ENCODE assay signal across 23 mouse cellular contexts in the genomic region with DNA sequence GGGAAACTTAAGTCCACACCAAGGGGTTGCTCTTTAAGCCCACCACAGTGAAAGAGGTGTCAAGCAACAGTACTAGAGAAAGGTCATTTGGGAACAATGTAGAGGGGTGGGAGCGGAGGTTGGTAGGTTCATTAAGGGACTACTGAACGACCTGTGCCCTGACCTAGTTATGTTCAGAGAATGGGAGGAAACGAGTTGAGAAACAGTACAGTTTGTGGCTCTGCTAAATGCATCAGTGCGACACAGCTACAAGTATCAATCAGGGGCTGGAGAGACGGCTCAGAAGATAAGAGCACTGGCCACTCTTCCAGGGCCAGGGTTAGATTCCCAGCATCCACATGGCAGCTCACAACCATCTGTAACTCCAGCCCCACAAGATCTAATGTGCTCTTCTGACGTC.
DNase-seq lines count a peak whose midpoint lies in the region; ATAC-seq and TF ChIP-seq lines count a peak whose summit lies in the region.
"Had no signal": no experiment of that assay in that cellular context is flagged by ENCODE, and none has a peak within 500 bp of the region (broad histone marks: within the 10 kb centered on the region; RNA-seq: fewer than 3 reads in every experiment).

No protein-coding gene starts in this region.

- ATAC-seq in heart, embryonic 11.5 days (replicated peaks; ENCODE audit: insufficient number of reproducible peaks, low FRiP score, low TSS enrichment), result no peak
- ATAC-seq: forebrain, embryonic 14.5 days; forebrain, postnatal 0 days; intestine, postnatal 0 days had no signal

- no peak overlapping the region for H3K27ac ChIP-seq in heart, embryonic 11.5 days (ENCODE audit: low read depth, low read length)
- peak overlapping the region; percentile 24; the same call in 1 of the 2 replicates for H3K27ac ChIP-seq in embryonic facial prominence, embryonic 10.5 days (replicated peaks)
- peak overlapping the region; percentile 43; the same call in 1 of the 2 replicates for H3K27ac ChIP-seq in limb, embryonic 10.5 days
- H3K27ac ChIP-seq in thymus, adult 2 months (ENCODE audit: control insufficient read depth, insufficient read depth, low read length), result no peak overlapping the region
- H3K27ac ChIP-seq: hindbrain, embryonic 12.5 days; hindbrain, embryonic 15.5 days had no signal

- 59% methylated on average over 6 of the region's 6 CpGs for WGBS in heart, embryonic 11.5 days (ENCODE audit: insufficient replicate concordance)
- WGBS in embryonic facial prominence, embryonic 10.5 days, result 75% methylated on average over 6 of the region's 6 CpGs
- WGBS in limb, embryonic 10.5 days, result 65% methylated on average over 6 of the region's 6 CpGs
- WGBS in thymus, adult 2 months, result 87% methylated on average over 6 of the region's 6 CpGs

- H3K9me3 ChIP-seq in heart, embryonic 11.5 days (replicated peaks; ENCODE audit: control insufficient read depth, low read length), result no peaks in the 10 kb centered on the region
- H3K9me3 ChIP-seq in embryonic facial prominence, embryonic 10.5 days, result no peaks in the 10 kb centered on the region
- no peaks in the 10 kb centered on the region for H3K9me3 ChIP-seq in limb, embryonic 10.5 days (replicated peaks)
- H3K9me3 ChIP-seq: G1E; hindbrain, embryonic 12.5 days; hindbrain, embryonic 15.5 days had no signal

- no peak overlapping the region for H3K4me3 ChIP-seq in heart, embryonic 11.5 days (ENCODE audit: low read depth, low read length)
- H3K4me3 ChIP-seq in embryonic facial prominence, embryonic 10.5 days, result no peak overlapping the region
- no peak overlapping the region for H3K4me3 ChIP-seq in limb, embryonic 10.5 days
- H3K4me3 ChIP-seq in thymus, adult 2 months (ENCODE audit: control insufficient read depth, insufficient read depth, low read length), result no peak overlapping the region
- H3K4me3 ChIP-seq: hindbrain, embryonic 12.5 days; hindbrain, embryonic 15.5 days had no signal

- no peak overlapping the region for H3K9ac ChIP-seq in heart, embryonic 11.5 days (ENCODE audit: low read depth, low read length)
- H3K9ac ChIP-seq: forebrain, postnatal 0 days; hindbrain, embryonic 12.5 days; hindbrain, embryonic 15.5 days had no signal

- TF ChIP-seq POLR2A in thymus, adult 2 months (IDR thresholded peaks at IDR 0.05; ENCODE audit: control insufficient read depth, extremely low read depth, insufficient read depth, low read length, poor library complexity), result no peak

- H3K36me3 ChIP-seq in heart, embryonic 11.5 days (ENCODE audit: control insufficient read depth, insufficient read depth, low read length), result no peaks in the 10 kb centered on the region
- H3K36me3 ChIP-seq in embryonic facial prominence, embryonic 10.5 days (replicated peaks), result no peaks in the 10 kb centered on the region
- 0 out of 2 replicates have a peak, but pooled peaks cover 3% of the 10 kb centered on the region for H3K36me3 ChIP-seq in limb, embryonic 10.5 days
- no peaks in the 10 kb centered on the region for H3K36me3 ChIP-seq in thymus, adult 2 months (ENCODE audit: control insufficient read depth, insufficient read depth, low read length)
- H3K36me3 ChIP-seq: G1E; hindbrain, embryonic 12.5 days; hindbrain, embryonic 15.5 days had no signal

- no peak overlapping the region for H3K4me2 ChIP-seq in heart, embryonic 11.5 days
- H3K4me2 ChIP-seq: hindbrain, embryonic 12.5 days; hindbrain, embryonic 15.5 days had no signal

- no peaks in the 10 kb centered on the region for H3K27me3 ChIP-seq in heart, embryonic 11.5 days (ENCODE audit: control insufficient read depth, insufficient read depth, low read length)
- H3K27me3 ChIP-seq in embryonic facial prominence, embryonic 10.5 days (replicated peaks; ENCODE audit: low read depth, poor library complexity, severe bottlenecking), result no peaks in the 10 kb centered on the region
- H3K27me3 ChIP-seq in limb, embryonic 10.5 days (ENCODE audit: low read depth, poor library complexity, severe bottlenecking), result no peaks in the 10 kb centered on the region
- no peaks in the 10 kb centered on the region for H3K27me3 ChIP-seq in thymus, adult 2 months (ENCODE audit: control insufficient read depth, insufficient read depth, low read length)
- H3K27me3 ChIP-seq: CH12.LX; hindbrain, embryonic 12.5 days; hindbrain, embryonic 15.5 days; Patski had no signal

- DNase-seq in heart, adult 11 months, result peak; percentile 97
- no peak for DNase-seq in heart, postnatal 4 days
- peak; percentile 74 for DNase-seq in heart, adult 8-10 months (ENCODE audit: low spot score)
- DNase-seq in embryonic facial prominence, embryonic 10.5 days (ENCODE audit: low spot score), result no peak
- DNase-seq in limb, embryonic 10.5 days (ENCODE audit: low spot score), result no peak
- no peak for DNase-seq in thymus, adult 2 months
- no peak for DNase-seq in thymus, postnatal 25 days
- DNase-seq: adrenal gland, postnatal 10 days; adrenal gland, postnatal 36 days; cerebellum, adult 11 months; cerebellum, adult 2 months; cerebellum, adult 9-11 months; cerebellum, postnatal 25 days; forebrain, postnatal 0 days; gastrocnemius, postnatal 25 days had no signal

- peaks cover 27% of the 10 kb centered on the region for H3K4me1 ChIP-seq in heart, embryonic 11.5 days (ENCODE audit: control insufficient read depth, insufficient read depth, low read length)
- H3K4me1 ChIP-seq in embryonic facial prominence, embryonic 10.5 days, result peaks cover 59% of the 10 kb centered on the region
- H3K4me1 ChIP-seq in limb, embryonic 10.5 days, result peaks cover 74% of the 10 kb centered on the region
- H3K4me1 ChIP-seq in thymus, adult 2 months (replicated peaks; ENCODE audit: control insufficient read depth, insufficient read depth, low read length), result peaks cover 9% of the 10 kb centered on the region; the same call in 1 of the 2 replicates

- no peak for TF ChIP-seq CTCF in thymus, adult 2 months (IDR thresholded peaks at IDR 0.05; ENCODE audit: borderline replicate concordance, control insufficient read depth, extremely low read depth, insufficient read depth, low read length, poor library complexity)

Comparison
In these comparisons a context has a peak if more than half of its experiments do, and no peak if none do; other contexts are left out.
1. DNase-seq: peak in heart, adult 11 months (single experiment) and heart, adult 8-10 months (single experiment); none in heart, postnatal 4 days (single experiment), embryonic facial prominence, embryonic 10.5 days (single experiment), limb, embryonic 10.5 days (single experiment), thymus, adult 2 months (single experiment) and thymus, postnatal 25 days (single experiment).
2. H3K27ac ChIP-seq: peak in embryonic facial prominence, embryonic 10.5 days (single experiment) and limb, embryonic 10.5 days (single experiment); none in heart, embryonic 11.5 days (single experiment) and thymus, adult 2 months (single experiment).